Mouse (Mus musculus) lung, embryonic 15.5 days (tissue): ENCODE results near the gene Mxd4. TPM values are rescaled to one million over a fixed set of nuclear protein-coding genes. Genes with fewer than 3 reads are reported as not detected.

Experiments used
- ATAC-seq: fragments of 200-750 bp; cut with Nextera tagmentation; 2 replicates; pipeline ENCODE4 v1.8.0; 2017; ENCODE audit warnings: moderate number of reproducible peaks, borderline replicate concordance; ENCODE audit not compliant: low FRiP score, low TSS enrichment; ENCODE audit errors: extremely low read depth
- H3K27ac ChIP-seq: fragments of 300-500 bp; sonication (generic); 2 replicates; pipeline ENCODE4 v1.5.1; 2015; ENCODE audit warnings: moderate library complexity, mild to moderate bottlenecking, inconsistent platforms
- H3K27me3 ChIP-seq: fragments of 300-500 bp; sonication (generic); 2 replicates; pipeline ENCODE4 v1.6.1; 2015; ENCODE audit warnings: inconsistent platforms
- H3K36me3 ChIP-seq: fragments of 300-500 bp; sonication (generic); 2 replicates; pipeline ENCODE4 v1.6.1; 2015; ENCODE audit warnings: inconsistent platforms
- H3K4me1 ChIP-seq: fragments of 300-500 bp; sonication (generic); 2 replicates; pipeline ENCODE4 v1.6.1; 2015; ENCODE audit warnings: inconsistent platforms
- H3K4me2 ChIP-seq: fragments of 300-500 bp; sonication (generic); 2 replicates; pipeline ENCODE4 v1.6.1; 2015; ENCODE audit warnings: inconsistent platforms, mild to moderate bottlenecking, moderate library complexity
- H3K4me3 ChIP-seq: fragments of 300-500 bp; sonication (generic); 2 replicates; pipeline ENCODE4 v1.5.1; 2015; ENCODE audit warnings: mild to moderate bottlenecking, inconsistent platforms
- H3K9ac ChIP-seq: fragments of 300-500 bp; sonication (generic); 2 replicates; pipeline ENCODE4 v1.6.1; 2015; ENCODE audit warnings: inconsistent platforms
- H3K9me3 ChIP-seq: fragments of 300-500 bp; sonication (generic); 2 replicates; pipeline ENCODE4 v1.6.1; 2016; ENCODE audit warnings: inconsistent platforms
- WGBS: fragments of 180-500 bp; shearing (Covaris S2); methylation state at CpG from one replicate; pipeline ENCODE4 v1.1.7; 2015; 5-methylcytosine and 5-hydroxymethylcytosine counted together
- polyA plus RNA-seq: library from polyadenylated mRNA; unstranded; fragments of >200 nt; fragmentation: Nextera tagmentation; extraction: Ambion mirVana; gene quantifications from 2 replicates; pipeline ENCODE4 v1.2.1, GENCODE M21; 2015

Mxd4 gene
- polyA plus RNA-seq, 1 experiment from 2014 or later = 50.0 TPM

DNA sequence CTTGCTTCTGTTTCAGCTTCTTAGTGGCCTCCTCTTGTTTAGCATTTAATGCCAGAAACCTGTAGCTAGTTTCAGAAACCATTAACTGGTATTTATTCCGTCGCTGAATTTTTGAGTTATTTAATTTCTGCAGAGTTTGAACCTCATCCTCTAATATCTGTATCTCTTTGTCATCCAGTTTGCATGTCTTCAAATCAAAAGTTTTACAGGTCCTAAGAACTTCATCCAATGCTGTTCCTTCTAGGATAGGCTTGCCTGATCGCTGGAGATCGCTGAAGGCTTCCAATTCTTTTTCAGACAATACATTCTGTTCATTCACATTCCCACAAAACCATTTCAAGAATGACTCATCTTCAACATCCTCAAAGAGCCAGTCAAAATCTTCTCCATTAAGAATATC, 19.7 kb downstream of the Mxd4 start:
- Histone ChIP-seq H3K9ac (0 out of 2 replicates have a peak overlapping the region, but pooled peaks have one; percentile 7), H3K27me3 (no peaks in the 10 kb centered on the region), H3K4me2 (peak overlapping the region; percentile 35), H3K4me1 (peaks cover 27% of the 10 kb centered on the region), H3K27ac (no peak overlapping the region), H3K4me3 (0 out of 2 replicates have a peak overlapping the region, but pooled peaks have one; percentile 8), H3K36me3 (peaks cover 4% of the 10 kb centered on the region; the same call in 1 of the 2 replicates), H3K9me3 (no peaks in the 10 kb centered on the region)
- ATAC-seq = no peak
- WGBS = 80% methylated on average over 4 of the region's 4 CpGs

GRCm38 (mm10) chr5:34165793-34166192, 21.7 kb downstream of the Mxd4 start:
- Histone ChIP-seq H3K9ac (no peak overlapping the region), H3K4me3 (no peak overlapping the region)

GRCm38 (mm10) chr5:34148476-34148875, 39.0 kb downstream of the Mxd4 start:
- no peak for ATAC-seq
- H3K27ac ChIP-seq = no peak overlapping the region
- no peak overlapping the region for H3K4me2 ChIP-seq
- H3K4me1 ChIP-seq = no peaks in the 10 kb centered on the region
- H3K4me3 ChIP-seq = no peak overlapping the region
- no peak overlapping the region for H3K9ac ChIP-seq
- no peaks in the 10 kb centered on the region for H3K27me3 ChIP-seq
- peaks cover 4% of the 10 kb centered on the region for H3K36me3 ChIP-seq
- H3K9me3 ChIP-seq = no peaks in the 10 kb centered on the region

More at GRCm38 (mm10) chr5:34165793-34166192, 21.7 kb downstream of the Mxd4 start:
- Histone ChIP-seq H3K9me3 (no peaks in the 10 kb centered on the region), H3K4me1 (peaks cover 27% of the 10 kb centered on the region), H3K4me2 (peak overlapping the region; percentile 8; the same call in 1 of the 2 replicates), H3K27me3 (no peaks in the 10 kb centered on the region), H3K36me3 (peaks cover 11% of the 10 kb centered on the region; the same call in 1 of the 2 replicates), H3K27ac (no peak overlapping the region)
- no peak for ATAC-seq
- 50% methylated on average over 4 of the region's 4 CpGs for WGBS

- H3K4me1 ChIP-seq = no peaks in the 10 kb centered on the region
- 92% methylated on average over 3 of the region's 3 CpGs for WGBS
- no peaks in the 10 kb centered on the region for H3K9me3 ChIP-seq
- no peaks in the 10 kb centered on the region for H3K36me3 ChIP-seq
- H3K4me3 ChIP-seq = no peak overlapping the region
- ATAC-seq = no peak
- no peak overlapping the region for H3K4me2 ChIP-seq
- no peaks in the 10 kb centered on the region for H3K27me3 ChIP-seq
- H3K27ac ChIP-seq = no peak overlapping the region
- no peak overlapping the region for H3K9ac ChIP-seq
Measured at GRCm38 (mm10) chr5:34147554-34147953, 40.0 kb downstream of the Mxd4 start.

DNA sequence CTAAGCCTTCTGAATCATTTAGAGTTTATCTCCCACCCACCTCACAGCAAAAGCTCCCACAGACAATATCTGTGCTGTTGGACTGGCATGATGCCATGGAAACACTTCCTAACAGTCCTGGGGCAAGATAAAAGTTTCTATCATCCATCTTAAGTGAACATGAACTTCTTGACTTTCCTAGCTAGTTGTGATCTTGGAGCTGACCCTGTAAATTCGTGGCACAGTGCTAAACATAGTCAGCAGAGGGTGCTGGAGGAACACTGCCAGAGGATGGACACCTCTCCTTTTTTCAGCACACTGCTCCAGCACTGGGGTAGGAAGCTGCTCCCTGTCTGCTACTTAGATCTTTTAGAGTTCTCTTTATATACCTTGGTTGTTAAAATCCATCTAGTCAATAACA, 47.8 kb downstream of the Mxd4 start:
- Histone ChIP-seq H3K36me3 (no peaks in the 10 kb centered on the region), H3K4me3 (no peak overlapping the region), H3K4me1 (no peaks in the 10 kb centered on the region), H3K27ac (no peak overlapping the region), H3K4me2 (no peak overlapping the region), H3K9me3 (no peaks in the 10 kb centered on the region), H3K9ac (no peak overlapping the region), H3K27me3 (no peaks in the 10 kb centered on the region)
- no peak for ATAC-seq
- WGBS = 0% methylated on average over 1 of the region's 1 CpGs

- Histone ChIP-seq H3K36me3 (no peaks in the 10 kb centered on the region), H3K9ac (no peak overlapping the region), H3K27me3 (no peaks in the 10 kb centered on the region), H3K9me3 (no peaks in the 10 kb centered on the region), H3K4me1 (no peaks in the 10 kb centered on the region), H3K27ac (no peak overlapping the region), H3K4me3 (no peak overlapping the region), H3K4me2 (no peak overlapping the region)
- ATAC-seq = no peak
- WGBS = 69% methylated on average over 2 of the region's 2 CpGs
Measured at GRCm38 (mm10) chr5:34132731-34133130, 54.8 kb downstream of the Mxd4 start.

DNA sequence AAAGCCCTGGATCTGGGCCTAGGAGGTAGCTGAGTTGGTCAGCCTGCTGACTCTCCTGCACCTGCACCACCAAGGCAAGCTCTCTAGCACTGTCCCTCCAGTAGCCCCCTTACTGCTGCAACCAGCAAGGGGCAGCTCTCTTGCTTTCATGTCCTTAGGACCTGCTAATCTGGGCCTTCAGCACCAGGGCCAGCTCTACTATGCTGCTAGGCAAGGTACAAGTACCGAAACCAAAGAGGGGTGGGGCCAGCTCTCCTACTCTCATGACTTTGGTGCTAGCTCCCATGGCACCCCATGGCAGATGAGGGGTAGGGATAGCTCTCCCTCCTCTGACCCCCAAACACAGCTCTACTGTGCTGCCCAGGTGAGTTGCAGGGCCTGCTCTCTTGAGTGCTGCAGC, 63.4 kb downstream of the Mxd4 start:
- no peak overlapping the region for H3K27ac ChIP-seq
- no peak overlapping the region for H3K4me3 ChIP-seq
- no peaks in the 10 kb centered on the region for H3K9me3 ChIP-seq
- no peak overlapping the region for H3K9ac ChIP-seq
- no peaks in the 10 kb centered on the region for H3K4me1 ChIP-seq
- ATAC-seq = no peak
- no peaks in the 10 kb centered on the region for H3K27me3 ChIP-seq
- WGBS = 5% methylated on average over 1 of the region's 1 CpGs
- no peak overlapping the region for H3K4me2 ChIP-seq
- no peaks in the 10 kb centered on the region for H3K36me3 ChIP-seq

Other genes starting within 250 kb of the Mxd4 start
- 68.6 and 71.4 TPM in 2 replicates for gene Gm1673, start 204.3 kb downstream of the Mxd4 start, polyA plus RNA-seq
- gene Nat8l, start 191.7 kb downstream of the Mxd4 start, polyA plus RNA-seq = 0.16 TPM in 2 replicates
- 0.60 and 1.2 TPM in 2 replicates for gene Poln, start 18.3 kb downstream of the Mxd4 start, polyA plus RNA-seq
- gene Haus3, start 18.2 kb downstream of the Mxd4 start, polyA plus RNA-seq = 42.2 and 43.9 TPM in 2 replicates
- gene Zfyve28, start 100.7 kb upstream of the Mxd4 start, polyA plus RNA-seq = 0.20 and 0.64 TPM in 2 replicates
- 0.14 and 0.24 TPM in 2 replicates for gene Cfap99, start 100.9 kb upstream of the Mxd4 start, polyA plus RNA-seq
- gene Rnf4, start 148.6 kb upstream of the Mxd4 start, polyA plus RNA-seq = 163 and 164 TPM in 2 replicates
- 10.8 and 11.7 TPM in 2 replicates for gene Fam193a, start 182.2 kb upstream of the Mxd4 start, polyA plus RNA-seq